22 mouse cellular contexts compared by ENCODE assay signal in the genomic region with DNA sequence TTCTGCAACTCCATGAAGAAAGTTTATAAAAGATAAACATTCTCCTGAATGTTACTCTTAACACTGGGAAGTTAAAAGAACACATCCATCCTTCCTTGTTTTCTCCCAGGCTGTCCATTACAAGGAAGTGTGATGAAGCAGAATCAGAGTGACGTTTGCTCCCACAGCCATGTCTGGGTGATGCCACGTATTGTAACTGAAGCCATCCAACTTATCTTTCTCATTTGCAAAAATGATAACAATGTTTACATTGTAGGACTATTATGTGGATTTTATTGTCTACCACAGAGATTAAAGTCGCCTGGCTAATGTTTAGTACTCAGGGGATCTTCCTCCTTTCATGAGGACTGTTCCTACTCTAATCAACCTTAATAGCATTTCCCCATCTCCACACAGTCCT. TPM values are rescaled to one million over a fixed set of nuclear protein-coding genes. Genes with fewer than 3 reads are reported as not detected.
DNase-seq lines count a peak whose midpoint lies in the region; ATAC-seq and TF ChIP-seq lines count a peak whose summit lies in the region.
"Had no signal": no experiment of that assay in that cellular context is flagged by ENCODE, and none has a peak within 500 bp of the region (broad histone marks: within the 10 kb centered on the region; RNA-seq: fewer than 3 reads in every experiment).

No protein-coding gene starts in this region.

- H3K27me3 ChIP-seq in midbrain, embryonic 11.5 days (ENCODE audit: control insufficient read depth, insufficient read depth, low read length): no peaks in the 10 kb centered on the region
- H3K27me3 ChIP-seq in midbrain, postnatal 0 days (ENCODE audit: insufficient read depth, low read length): no peaks in the 10 kb centered on the region
- H3K27me3 ChIP-seq in intestine, embryonic 16.5 days (replicated peaks; ENCODE audit: control insufficient read depth, insufficient read depth, low read length): no peaks in the 10 kb centered on the region
- H3K27me3 ChIP-seq: CH12.LX; embryonic facial prominence, embryonic 12.5 days; forebrain, embryonic 13.5 days; forebrain, embryonic 15.5 days had no signal

- no peak for TF ChIP-seq CTCF in midbrain, postnatal 0 days (IDR thresholded peaks at IDR 0.05)

- 78% methylated on average over 3 of the region's 3 CpGs for WGBS in midbrain, embryonic 11.5 days
- 76% methylated on average over 3 of the region's 3 CpGs for WGBS in midbrain, postnatal 0 days
- WGBS in intestine, embryonic 16.5 days: 32% methylated on average over 3 of the region's 3 CpGs

- no peak overlapping the region for H3K9ac ChIP-seq in midbrain, embryonic 11.5 days (ENCODE audit: low read length)
- H3K9ac ChIP-seq in midbrain, postnatal 0 days (replicated peaks; ENCODE audit: low read length, poor library complexity, severe bottlenecking): no peak overlapping the region
- H3K9ac ChIP-seq in intestine, embryonic 16.5 days (ENCODE audit: low read depth, low read length): no peak overlapping the region
- H3K9ac ChIP-seq: embryonic facial prominence, embryonic 12.5 days; forebrain, embryonic 13.5 days; forebrain, embryonic 15.5 days; forebrain, postnatal 0 days had no signal

- peak; percentile 47 for DNase-seq in midbrain, embryonic 11.5 days (ENCODE audit: low spot score, missing footprints)
- DNase-seq in midbrain, postnatal 0 days (ENCODE audit: low spot score): no peak
- no peak for DNase-seq in adrenal gland, adult 18-20 months (ENCODE audit: low spot score in 2 of 2)
- no peak for DNase-seq in lung, postnatal 10 days
- DNase-seq: adrenal gland, adult 8-10 months; adrenal gland, postnatal 14 days; adrenal gland, postnatal 36 days; B cell, adult 2 months; cerebellum, adult 11-12 months; cerebellum, adult 2 months; cerebellum, adult 9-10 months; cerebellum, postnatal 10 days; cerebellum, postnatal 25 days; forebrain, postnatal 0 days had no signal

- H3K27ac ChIP-seq in midbrain, embryonic 11.5 days (ENCODE audit: low read depth, low read length): no peak overlapping the region
- H3K27ac ChIP-seq in midbrain, postnatal 0 days (ENCODE audit: low read depth, low read length): no peak overlapping the region
- H3K27ac ChIP-seq in intestine, embryonic 16.5 days (ENCODE audit: low read length): no peak overlapping the region
- H3K27ac ChIP-seq: embryonic facial prominence, embryonic 10.5 days; embryonic facial prominence, embryonic 12.5 days; forebrain, embryonic 13.5 days; forebrain, embryonic 15.5 days had no signal

- no peaks in the 10 kb centered on the region for H3K36me3 ChIP-seq in midbrain, embryonic 11.5 days (ENCODE audit: control insufficient read depth, insufficient read depth, low read length)
- no peaks in the 10 kb centered on the region for H3K36me3 ChIP-seq in midbrain, postnatal 0 days (ENCODE audit: insufficient read depth, low read length)
- H3K36me3 ChIP-seq in intestine, embryonic 16.5 days (ENCODE audit: control insufficient read depth, insufficient read depth, low read length): no peaks in the 10 kb centered on the region
- H3K36me3 ChIP-seq: embryonic facial prominence, embryonic 10.5 days; embryonic facial prominence, embryonic 12.5 days; forebrain, embryonic 15.5 days had no signal

- H3K4me1 ChIP-seq in midbrain, embryonic 11.5 days (ENCODE audit: control insufficient read depth, insufficient read depth, low read length): no peaks in the 10 kb centered on the region
- H3K4me1 ChIP-seq in midbrain, postnatal 0 days (ENCODE audit: insufficient read depth, low read length): no peaks in the 10 kb centered on the region
- H3K4me1 ChIP-seq in intestine, embryonic 16.5 days (ENCODE audit: control insufficient read depth, insufficient read depth, low read length): no peaks in the 10 kb centered on the region
- H3K4me1 ChIP-seq: embryonic facial prominence, embryonic 12.5 days; forebrain, embryonic 13.5 days; forebrain, embryonic 15.5 days had no signal

- no peak overlapping the region for H3K4me2 ChIP-seq in midbrain, embryonic 11.5 days
- no peak overlapping the region for H3K4me2 ChIP-seq in midbrain, postnatal 0 days (ENCODE audit: low read depth, low read length, poor library complexity, severe bottlenecking)
- no peak overlapping the region for H3K4me2 ChIP-seq in intestine, embryonic 16.5 days (ENCODE audit: low read depth, low read length)
- H3K4me2 ChIP-seq: embryonic facial prominence, embryonic 12.5 days; forebrain, embryonic 13.5 days; forebrain, embryonic 15.5 days had no signal

- ATAC-seq in midbrain, embryonic 11.5 days (ENCODE audit: low FRiP score): no peak
- no peak for ATAC-seq in midbrain, postnatal 0 days (ENCODE audit: low FRiP score)
- peak; percentile 85 for ATAC-seq in intestine, embryonic 16.5 days
- ATAC-seq: CD4-positive, CD25-positive, alpha-beta regulatory T cell, adult 4 months; forebrain, embryonic 13.5 days; forebrain, embryonic 15.5 days; forebrain, postnatal 0 days had no signal

- no peak overlapping the region for H3K4me3 ChIP-seq in midbrain, embryonic 11.5 days (ENCODE audit: low read depth, low read length)
- H3K4me3 ChIP-seq in midbrain, postnatal 0 days (ENCODE audit: low read depth, low read length): no peak overlapping the region
- no peak overlapping the region for H3K4me3 ChIP-seq in intestine, embryonic 16.5 days (ENCODE audit: low read length)
- H3K4me3 ChIP-seq: embryonic facial prominence, embryonic 10.5 days; embryonic facial prominence, embryonic 12.5 days; forebrain, embryonic 13.5 days; forebrain, embryonic 15.5 days had no signal

- H3K9me3 ChIP-seq in midbrain, embryonic 11.5 days (ENCODE audit: control insufficient read depth, low read length): no peaks in the 10 kb centered on the region
- H3K9me3 ChIP-seq in midbrain, postnatal 0 days (ENCODE audit: low read length): no peaks in the 10 kb centered on the region
- H3K9me3 ChIP-seq in intestine, embryonic 16.5 days (ENCODE audit: control insufficient read depth, low read length): no peaks in the 10 kb centered on the region
- H3K9me3 ChIP-seq: embryonic facial prominence, embryonic 10.5 days; embryonic facial prominence, embryonic 12.5 days; forebrain, embryonic 13.5 days; forebrain, embryonic 15.5 days; G1E had no signal

RNA-seq across cellular contexts. Expression of gene Wars2, which starts 8.2 kb away (rescaled TPM):
- polyA plus RNA-seq in midbrain, embryonic 11.5 days (2014; fragmentation: Nextera tagmentation; extraction: Ambion mirVana): 6.1 and 6.9 TPM in 2 replicates
- 6.7 and 6.9 TPM in 2 replicates for total RNA-seq in midbrain, postnatal 0 days (2014; rRNA removed)
- polyA plus RNA-seq in midbrain, postnatal 0 days (2015; fragmentation: Nextera tagmentation; extraction: Ambion mirVana): 4.4 and 4.9 TPM in 2 replicates
- 7.9 and 10.5 TPM in 2 replicates for polyA plus RNA-seq in intestine, embryonic 16.5 days (2015; fragmentation: Nextera tagmentation; extraction: Ambion mirVana)
- 10 to 100 TPM; 10.6 to 14.6 TPM for total RNA-seq in adrenal gland, adult 18-20 months (2021)
